Mouse (Mus musculus): ENCODE results near the gene Lamc1. TPM values are rescaled to one million over a fixed set of nuclear protein-coding genes. Genes with fewer than 3 reads are reported as not detected.

Gene Lamc1
- polyA plus RNA-seq, 1 experiment from 2014 or later = 193 TPM

DNA sequence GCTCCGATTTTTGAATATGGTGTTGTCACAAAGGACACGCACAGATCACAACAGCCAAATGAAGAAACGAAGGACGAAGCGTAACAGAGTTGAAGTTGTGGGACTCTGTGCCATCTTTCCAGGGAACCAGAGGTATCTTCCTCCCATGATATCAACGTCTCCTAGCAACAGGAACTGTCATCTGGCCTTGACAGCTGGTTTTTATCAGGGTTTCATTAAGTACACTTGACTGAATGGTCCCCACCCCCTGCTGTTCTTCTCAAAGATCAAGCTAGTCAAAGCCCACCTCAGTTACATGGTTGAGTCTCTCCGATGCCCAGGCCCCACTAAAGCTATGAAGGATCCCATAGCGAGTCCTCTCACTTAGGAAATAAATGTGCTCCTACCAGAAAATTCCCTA lies 47.4 kb downstream of the Lamc1 start:
- Histone ChIP-seq H3K4me2 (no peak overlapping the region), H3K9me3 (ENCODE audit: low read depth, low read length) (no peaks in the 10 kb centered on the region), H3K27me3 (ENCODE audit: insufficient read depth, low read length) (no peaks in the 10 kb centered on the region), H3K4me1 (ENCODE audit: insufficient read depth) (peaks cover 10% of the 10 kb centered on the region), H3K4me3 (ENCODE audit: low read depth, low read length) (no peak overlapping the region), H3K36me3 (ENCODE audit: insufficient read depth) (no peaks in the 10 kb centered on the region), H3K27ac (ENCODE audit: low read depth) (no peak overlapping the region), H3K9ac (no peak overlapping the region)
- DNase-seq (no peak), ATAC-seq (ENCODE audit: insufficient read depth) (no peak)
- WGBS = 80% methylated on average over 8 of the region's 8 CpGs
- no peak for TF ChIP-seq CTCF (IDR thresholded peaks at IDR 0.05; ENCODE audit: low read depth)

DNA sequence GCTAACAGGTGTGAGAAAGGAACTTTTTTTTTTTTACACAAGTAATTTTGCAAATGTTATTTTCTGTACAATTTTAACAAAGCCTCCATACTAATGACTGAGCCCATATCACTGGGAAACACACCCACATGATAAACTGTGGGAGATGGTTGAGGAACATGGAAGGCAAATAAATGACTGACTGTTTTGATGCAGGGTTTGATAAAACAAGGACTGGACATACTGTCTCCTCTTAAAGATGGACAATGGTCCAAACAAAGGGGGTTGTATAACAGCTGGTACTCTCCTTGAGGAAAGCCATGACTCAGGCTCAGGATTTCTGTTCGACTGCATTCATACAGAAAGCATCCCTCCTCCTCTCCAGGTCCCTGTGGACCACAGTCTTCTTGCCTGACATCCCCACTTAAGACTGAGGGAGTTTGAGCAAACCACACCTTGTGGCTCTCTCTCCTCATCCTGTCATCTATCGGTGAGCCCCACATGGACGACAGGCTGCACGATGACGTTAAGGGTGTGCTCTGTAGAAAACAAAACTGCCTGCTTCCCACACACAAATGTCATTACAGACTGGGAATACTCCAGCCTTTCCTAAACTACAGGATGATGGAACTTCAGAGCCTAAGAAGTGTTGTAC lies 50.1 kb downstream of the Lamc1 start:
- H3K9me3 ChIP-seq (ENCODE audit: low read depth, low read length) = no peaks in the 10 kb centered on the region
- H3K4me1 ChIP-seq (ENCODE audit: insufficient read depth) = peaks cover 17% of the 10 kb centered on the region
- no peaks in the 10 kb centered on the region for H3K27me3 ChIP-seq (ENCODE audit: insufficient read depth, low read length)
- DNase-seq (no peak), ATAC-seq (ENCODE audit: insufficient read depth) (no peak)
- no peak for TF ChIP-seq CTCF (IDR thresholded peaks at IDR 0.05; ENCODE audit: low read depth)
- H3K4me3 ChIP-seq (ENCODE audit: low read depth, low read length) = no peak overlapping the region
- WGBS = 69% methylated on average over 5 of the region's 5 CpGs
- H3K4me2 ChIP-seq = no peak overlapping the region
- no peaks in the 10 kb centered on the region for H3K36me3 ChIP-seq (ENCODE audit: insufficient read depth)
- H3K27ac ChIP-seq (ENCODE audit: low read depth) = no peak overlapping the region
- H3K9ac ChIP-seq = no peak overlapping the region

DNA sequence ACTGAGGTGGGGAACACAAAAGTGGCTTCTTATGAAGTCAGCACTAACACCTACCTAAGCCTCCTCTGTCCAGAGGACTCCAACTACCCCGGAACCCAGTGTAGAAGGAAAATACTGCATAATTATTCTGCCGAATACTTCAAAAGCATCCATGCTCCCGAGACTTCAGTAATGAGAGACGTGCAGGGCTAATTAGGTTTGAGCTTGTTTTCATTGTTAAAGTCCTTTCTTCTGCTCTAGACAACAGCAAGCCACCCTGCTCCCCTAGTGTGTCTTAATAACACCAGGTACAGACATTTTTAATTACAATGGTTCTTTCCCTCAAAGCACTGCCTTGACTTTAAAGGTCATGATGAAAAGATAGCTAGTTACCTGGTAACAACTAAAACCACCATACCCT lies 51.1 kb downstream of the Lamc1 start:
- H3K27me3 ChIP-seq (ENCODE audit: insufficient read depth, low read length) = no peaks in the 10 kb centered on the region

DNA sequence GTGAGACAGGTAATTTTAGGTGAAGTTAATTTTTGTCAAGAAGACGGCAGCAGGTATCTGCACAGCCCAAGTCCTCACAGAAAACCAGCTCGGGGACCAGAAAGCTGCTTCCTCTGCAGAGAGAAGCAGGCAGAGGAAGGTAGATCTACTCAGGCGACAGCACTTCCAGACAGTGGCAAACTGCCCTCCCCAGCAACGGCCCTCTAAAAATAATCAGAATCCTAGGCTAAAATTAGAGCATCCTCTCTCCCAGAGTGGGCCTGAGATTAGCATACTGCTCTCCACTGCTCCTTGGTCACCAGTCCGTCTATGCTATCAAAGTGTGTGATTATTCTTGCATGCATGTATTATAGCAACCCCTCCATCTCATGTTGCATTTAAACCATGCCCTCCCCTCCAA lies 52.2 kb downstream of the Lamc1 start:
- H3K27me3 ChIP-seq (ENCODE audit: insufficient read depth, low read length) = no peaks in the 10 kb centered on the region
- TF ChIP-seq CTCF (IDR thresholded peaks at IDR 0.05; ENCODE audit: low read depth) = no peak
- no peak overlapping the region for H3K27ac ChIP-seq (ENCODE audit: low read depth)
- H3K4me3 ChIP-seq (ENCODE audit: low read depth, low read length) = no peak overlapping the region
- H3K4me2 ChIP-seq = no peak overlapping the region
- no peaks in the 10 kb centered on the region for H3K36me3 ChIP-seq (ENCODE audit: insufficient read depth)
- peaks cover 18% of the 10 kb centered on the region for H3K4me1 ChIP-seq (ENCODE audit: insufficient read depth)
- no peak overlapping the region for H3K9ac ChIP-seq
- no peaks in the 10 kb centered on the region for H3K9me3 ChIP-seq (ENCODE audit: low read depth, low read length)
- WGBS = 40% methylated on average over 5 of the region's 5 CpGs
- ATAC-seq (ENCODE audit: insufficient read depth) (no peak), DNase-seq (no peak)

More for the DNA sequence above, 51.1 kb downstream of the Lamc1 start:
- TF ChIP-seq CTCF (IDR thresholded peaks at IDR 0.05; ENCODE audit: low read depth) = no peak
- H3K36me3 ChIP-seq (ENCODE audit: insufficient read depth) = no peaks in the 10 kb centered on the region
- H3K4me3 ChIP-seq (ENCODE audit: low read depth, low read length) = no peak overlapping the region
- no peak for ATAC-seq (ENCODE audit: insufficient read depth)
- no peak for DNase-seq
- H3K9me3 ChIP-seq (ENCODE audit: low read depth, low read length) = no peaks in the 10 kb centered on the region
- H3K27ac ChIP-seq (ENCODE audit: low read depth) = no peak overlapping the region
- 79% methylated on average over 4 of the region's 4 CpGs for WGBS
- peaks cover 18% of the 10 kb centered on the region for H3K4me1 ChIP-seq (ENCODE audit: insufficient read depth)
- H3K4me2 ChIP-seq = no peak overlapping the region
- H3K9ac ChIP-seq = no peak overlapping the region

DNA sequence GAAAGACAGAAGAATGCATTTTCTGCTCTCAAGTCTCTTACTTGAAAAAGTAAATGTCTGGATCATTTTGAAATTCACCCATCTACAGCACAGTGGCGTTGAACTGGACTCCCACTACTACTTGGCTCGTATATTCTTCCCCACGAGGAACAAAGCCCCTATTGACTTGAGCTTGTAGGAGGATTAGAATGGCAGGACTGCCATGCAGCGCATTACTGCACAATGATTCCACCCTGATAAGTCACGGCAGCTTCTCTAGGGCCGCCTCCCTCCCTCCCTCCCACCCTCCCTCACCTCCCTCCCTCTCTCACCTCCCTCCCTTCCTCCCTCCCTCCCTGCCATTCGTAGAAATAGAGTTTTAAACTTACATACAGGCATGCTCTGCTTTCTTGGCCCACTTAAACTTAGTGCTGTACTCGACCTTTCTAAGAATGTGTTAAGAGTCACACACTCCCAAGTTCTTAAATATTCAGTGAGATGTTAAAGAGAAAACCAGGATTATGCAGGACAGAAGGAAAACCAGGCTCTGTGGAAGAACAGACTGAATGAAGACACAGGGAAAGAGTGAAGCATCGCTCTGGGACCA lies 54.5 kb downstream of the Lamc1 start:
- H3K9ac ChIP-seq = no peak overlapping the region
- WGBS = 46% methylated on average over 9 of the region's 9 CpGs
- H3K27me3 ChIP-seq (ENCODE audit: insufficient read depth, low read length) = no peaks in the 10 kb centered on the region

GRCm38 (mm10) chr1:153275466-153275865 lies 57.1 kb downstream of the Lamc1 start:
- no peak for ATAC-seq (ENCODE audit: insufficient read depth)
- 0 out of 2 replicates have a peak overlapping the region, but pooled peaks have one; percentile 30 for H3K27ac ChIP-seq (ENCODE audit: low read depth)
- no peak for DNase-seq
- peaks cover 19% of the 10 kb centered on the region; the same call in 1 of the 2 replicates for H3K4me1 ChIP-seq (ENCODE audit: insufficient read depth)
- H3K4me3 ChIP-seq (ENCODE audit: low read depth, low read length) = no peak overlapping the region
- H3K27me3 ChIP-seq (ENCODE audit: insufficient read depth, low read length) = no peaks in the 10 kb centered on the region
- 52% methylated on average over 5 of the region's 5 CpGs for WGBS
- no peaks in the 10 kb centered on the region for H3K9me3 ChIP-seq (ENCODE audit: low read depth, low read length)
- no peaks in the 10 kb centered on the region for H3K36me3 ChIP-seq (ENCODE audit: insufficient read depth)
- TF ChIP-seq CTCF (IDR thresholded peaks at IDR 0.05; ENCODE audit: low read depth) = no peak
- no peak overlapping the region for H3K9ac ChIP-seq
- H3K4me2 ChIP-seq = no peak overlapping the region

More for the DNA sequence above, 54.5 kb downstream of the Lamc1 start:
- TF ChIP-seq CTCF (IDR thresholded peaks at IDR 0.05; ENCODE audit: low read depth) = no peak
- H3K4me2 ChIP-seq = no peak overlapping the region
- H3K9me3 ChIP-seq (ENCODE audit: low read depth, low read length) = no peaks in the 10 kb centered on the region
- ATAC-seq (ENCODE audit: insufficient read depth) = 0 out of 2 replicates have a peak, but pooled peaks have one; percentile 25
- no peak overlapping the region for H3K4me3 ChIP-seq (ENCODE audit: low read depth, low read length)
- DNase-seq = peak; percentile 39
- peaks cover 23% of the 10 kb centered on the region for H3K4me1 ChIP-seq (ENCODE audit: insufficient read depth)
- peak overlapping the region; percentile 84 for H3K27ac ChIP-seq (ENCODE audit: low read depth)
- no peaks in the 10 kb centered on the region for H3K36me3 ChIP-seq (ENCODE audit: insufficient read depth)

DNA sequence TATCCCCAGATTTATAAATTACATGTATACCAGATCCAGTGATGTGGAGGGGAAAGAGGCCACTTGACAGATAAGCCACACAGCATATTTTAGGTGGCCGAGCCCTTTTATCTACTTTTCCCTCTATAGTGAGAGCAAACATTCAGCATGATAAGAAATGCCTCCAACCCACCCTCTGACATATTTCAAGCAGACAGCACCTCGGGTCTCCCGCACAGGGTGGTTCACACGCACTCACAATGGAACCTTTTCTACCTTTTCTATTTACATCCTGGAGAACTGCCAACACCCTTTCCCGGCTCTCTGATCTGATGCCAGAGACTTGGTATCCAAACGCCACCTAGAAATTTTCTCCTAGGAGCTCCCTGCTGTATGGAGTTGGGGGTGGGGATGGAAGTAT lies 58.0 kb downstream of the Lamc1 start:
- TF ChIP-seq CTCF (IDR thresholded peaks at IDR 0.05; ENCODE audit: low read depth) = no peak
- peak overlapping the region; percentile 30 for H3K27ac ChIP-seq (ENCODE audit: low read depth)
- H3K9me3 ChIP-seq (ENCODE audit: low read depth, low read length) = no peaks in the 10 kb centered on the region
- peak overlapping the region; percentile 46 for H3K4me2 ChIP-seq
- H3K4me3 ChIP-seq (ENCODE audit: low read depth, low read length) = 0 out of 2 replicates have a peak overlapping the region, but pooled peaks have one; percentile 1
- ATAC-seq (ENCODE audit: insufficient read depth) (peak; percentile 79), DNase-seq (peak; percentile 88)
- WGBS = 11% methylated on average over 6 of the region's 6 CpGs
- peaks cover 17% of the 10 kb centered on the region; the same call in 1 of the 2 replicates for H3K4me1 ChIP-seq (ENCODE audit: insufficient read depth)
- no peaks in the 10 kb centered on the region for H3K27me3 ChIP-seq (ENCODE audit: insufficient read depth, low read length)
- no peaks in the 10 kb centered on the region for H3K36me3 ChIP-seq (ENCODE audit: insufficient read depth)
- no peak overlapping the region for H3K9ac ChIP-seq
